Mouse (Mus musculus) lung, postnatal 0 days (tissue): ENCODE results near the gene Mylpf. TPM values are rescaled to one million over a fixed set of nuclear protein-coding genes. Genes with fewer than 3 reads are reported as not detected.

Source experiments
- ATAC-seq: fragments of 200-750 bp; cut with Nextera tagmentation; 2 replicates; pipeline ENCODE4 v1.8.0; 2017; ENCODE audit warnings: moderate library complexity
- DNase-seq: peaks from one replicate; pipeline ENCODE4 v3.0.0-alpha.2; 2016; ENCODE audit warnings: low spot score
- H3K27ac ChIP-seq: fragments of 300-500 bp; sonication (generic); 2 replicates; pipeline ENCODE4 v1.5.1; 2014; ENCODE audit warnings: antibody characterized with exemption, mild to moderate bottlenecking, low read length, mixed read lengths
- H3K27me3 ChIP-seq: fragments of 300-500 bp; sonication (generic); replicated peaks from 2 replicates; pipeline ENCODE4 v1.6.1; 2014; ENCODE audit warnings: low read length, mixed read lengths; ENCODE audit not compliant: insufficient read depth
- H3K36me3 ChIP-seq: fragments of 300-500 bp; sonication (generic); 2 replicates; pipeline ENCODE4 v1.6.1; 2014; ENCODE audit warnings: low read length, mixed read lengths; ENCODE audit not compliant: insufficient read depth
- H3K4me1 ChIP-seq: fragments of 300-500 bp; sonication (generic); 2 replicates; pipeline ENCODE4 v1.6.1; 2014; ENCODE audit warnings: antibody characterized with exemption, low read depth, low read length, mixed read lengths; ENCODE audit not compliant: insufficient read depth
- H3K4me2 ChIP-seq: fragments of 300-500 bp; sonication (generic); replicated peaks from 2 replicates; pipeline ENCODE4 v1.6.1; 2014; ENCODE audit warnings: low read depth, mild to moderate bottlenecking, low read length, moderate library complexity, mixed read lengths
- H3K4me3 ChIP-seq: fragments of 300-500 bp; sonication (generic); 2 replicates; pipeline ENCODE4 v1.5.1; 2014; ENCODE audit warnings: low read depth, low read length
- H3K9ac ChIP-seq: fragments of 300-500 bp; sonication (generic); replicated peaks from 2 replicates; pipeline ENCODE4 v1.6.1; 2014; ENCODE audit warnings: low read depth, mild to moderate bottlenecking
- H3K9me3 ChIP-seq: fragments of 300-500 bp; sonication (generic); 2 replicates; pipeline ENCODE4 v1.6.1; 2016; ENCODE audit warnings: low read length, mixed read lengths
- CTCF ChIP-seq: IDR thresholded peaks from 2 replicates; pipeline ENCODE4 v1.5.1; 2016; ENCODE audit warnings: antibody characterized with exemption, mild to moderate bottlenecking
- EP300 ChIP-seq: IDR thresholded peaks from 2 replicates; pipeline ENCODE4 v1.6.1; 2016; ENCODE audit warnings: antibody characterized with exemption, mild to moderate bottlenecking, control low read depth
- WGBS: fragments of 180-500 bp; shearing (Covaris S2); extraction: QIAGEN DNeasy Blood & Tissue Kit; methylation state at CpG from one replicate; pipeline ENCODE4 v1.1.7; 2014; 5-methylcytosine and 5-hydroxymethylcytosine counted together
- polyA plus RNA-seq: library from polyadenylated mRNA; unstranded; fragments of >200 nt; fragmentation: Nextera tagmentation; extraction: Ambion mirVana; gene quantifications from 2 replicates; pipeline ENCODE4 v1.2.1, GENCODE M21; 2015

Mylpf gene
- polyA plus RNA-seq, 1 experiment from 2014 or later: 6.4 TPM

GRCm38 (mm10) chr7:127195544-127196295 lies 13.0 kb upstream of the Mylpf start, which contains the start of gene Cd2bp2:
Cd2bp2 (minus strand) TSS chr7:127196050.
- peak within 1 kb of the TSS; percentile 73 for H3K4me2 ChIP-seq
- H3K4me1 ChIP-seq: peaks cover 3% of the 10 kb centered on the region; the same call in 1 of the 2 replicates
- under 1% methylated on average over 50 of the region's 51 CpGs for WGBS
- H3K27me3 ChIP-seq: no peaks in the 10 kb centered on the region
- no peaks in the 10 kb centered on the region for H3K9me3 ChIP-seq
- peak within 1 kb of the TSS; percentile 74 for H3K27ac ChIP-seq
- DNase-seq (peak; percentile 99), ATAC-seq (peak; percentile 99)
- H3K4me3 ChIP-seq: peak within 1 kb of the TSS; percentile 70
- TF ChIP-seq CTCF (peak; percentile 53), EP300 (peak; percentile 94)
- H3K9ac ChIP-seq: peak within 1 kb of the TSS; percentile 57
- peaks cover 28% of the 10 kb centered on the region for H3K36me3 ChIP-seq

- no peak for DNase-seq
- peak overlapping the region; percentile 42; the same call in 1 of the 2 replicates for H3K9ac ChIP-seq
- peak overlapping the region; percentile 70; the same call in 1 of the 2 replicates for H3K4me3 ChIP-seq
- peaks cover 28% of the 10 kb centered on the region for H3K36me3 ChIP-seq
- H3K9me3 ChIP-seq: no peaks in the 10 kb centered on the region
- no peaks in the 10 kb centered on the region for H3K27me3 ChIP-seq
- ATAC-seq: no peak
- peak overlapping the region; percentile 73 for H3K4me2 ChIP-seq
- 52% methylated on average over 11 of the region's 11 CpGs for WGBS
- TF ChIP-seq CTCF: no peak
- TF ChIP-seq EP300: no peak
- H3K27ac ChIP-seq: peak overlapping the region; percentile 27; the same call in 1 of the 2 replicates
- peaks cover 3% of the 10 kb centered on the region; the same call in 1 of the 2 replicates for H3K4me1 ChIP-seq
These were observed 12.2 kb upstream of the Mylpf start for GRCm38 (mm10) chr7:127196484-127196883.

- Histone ChIP-seq H3K9me3 (no peaks in the 10 kb centered on the region), H3K4me3 (peak overlapping the region; percentile 85), H3K4me2 (peak overlapping the region; percentile 95), H3K4me1 (peaks cover 11% of the 10 kb centered on the region; the same call in 1 of the 2 replicates), H3K27me3 (no peaks in the 10 kb centered on the region), H3K36me3 (no peaks in the 10 kb centered on the region; the same call in 1 of the 2 replicates), H3K27ac (0 out of 2 replicates have a peak overlapping the region, but pooled peaks have one; percentile 85), H3K9ac (peak overlapping the region; percentile 84)
- 27% methylated on average over 2 of the region's 2 CpGs for WGBS
- DNase-seq (peak; percentile 61), ATAC-seq (no peak)
- TF ChIP-seq CTCF (no peak), EP300 (no peak)
These were observed 2.1 kb upstream of the Mylpf start for GRCm38 (mm10) chr7:127206606-127207005.

GRCm38 (mm10) chr7:127207374-127208294 lies 1.1 kb upstream of the Mylpf start:
- ATAC-seq (peak; percentile 1; the same call in 1 of the 2 replicates), DNase-seq (peak; percentile 33)
- TF ChIP-seq EP300 (no peak), CTCF (no peak)
- H3K27ac ChIP-seq: peak overlapping the region; percentile 85
- no peaks in the 10 kb centered on the region for H3K27me3 ChIP-seq
- peak overlapping the region; percentile 95 for H3K4me2 ChIP-seq
- H3K9ac ChIP-seq: peak overlapping the region; percentile 84
- H3K36me3 ChIP-seq: no peaks in the 10 kb centered on the region; the same call in 1 of the 2 replicates
- H3K4me1 ChIP-seq: peaks cover 11% of the 10 kb centered on the region; the same call in 1 of the 2 replicates
- H3K9me3 ChIP-seq: no peaks in the 10 kb centered on the region
- 2% methylated on average over 50 of the region's 53 CpGs for WGBS
- H3K4me3 ChIP-seq: peak overlapping the region; percentile 85

GRCm38 (mm10) chr7:127208295-127208552 lies 466 bp upstream of the Mylpf start, which contains the start of gene Tbc1d10b:
Tbc1d10b (minus strand) TSS chr7:127208468.
- H3K27ac ChIP-seq: peak within 1 kb of the TSS; percentile 85
- peaks cover 11% of the 10 kb centered on the region; the same call in 1 of the 2 replicates for H3K4me1 ChIP-seq
- no peaks in the 10 kb centered on the region for H3K27me3 ChIP-seq
- H3K9ac ChIP-seq: peak within 1 kb of the TSS; percentile 84
- whole genome bisulfite sequencing: 3% methylated on average over 12 of the region's 44 CpGs
- ATAC-seq (no peak), DNase-seq (no peak)
- TF ChIP-seq EP300 (no peak), CTCF (peak; percentile 6; the same call in 1 of the 2 replicates)
- H3K4me2 ChIP-seq: peak within 1 kb of the TSS; percentile 95
- H3K36me3 ChIP-seq: no peaks in the 10 kb centered on the region; the same call in 1 of the 2 replicates
- peak within 1 kb of the TSS; percentile 85 for H3K4me3 ChIP-seq
- no peaks in the 10 kb centered on the region for H3K9me3 ChIP-seq

GRCm38 (mm10) chr7:127209851-127210250 lies 1.2 kb downstream of the Mylpf start:
- DNase-seq (no peak), ATAC-seq (no peak)
- Histone ChIP-seq H3K4me1 (peaks cover 11% of the 10 kb centered on the region; the same call in 1 of the 2 replicates), H3K9ac (no peak overlapping the region), H3K36me3 (no peaks in the 10 kb centered on the region), H3K27me3 (no peaks in the 10 kb centered on the region), H3K9me3 (no peaks in the 10 kb centered on the region), H3K4me2 (peak overlapping the region; percentile 52), H3K27ac (no peak overlapping the region), H3K4me3 (no peak overlapping the region)
- TF ChIP-seq CTCF (no peak), EP300 (no peak)
- WGBS: 71% methylated on average over 5 of the region's 5 CpGs
